Mouse (Mus musculus): ENCODE measurements around the gene Ctsk. TPM values are rescaled to one million over a fixed set of nuclear protein-coding genes. Genes with fewer than 3 reads are reported as not detected.

Ctsk gene
- polyA plus RNA-seq (2012; ENCODE audit: low replicate concordance) = 0.16 TPM in 1 of 2 replicates, not detected in the other

DNA sequence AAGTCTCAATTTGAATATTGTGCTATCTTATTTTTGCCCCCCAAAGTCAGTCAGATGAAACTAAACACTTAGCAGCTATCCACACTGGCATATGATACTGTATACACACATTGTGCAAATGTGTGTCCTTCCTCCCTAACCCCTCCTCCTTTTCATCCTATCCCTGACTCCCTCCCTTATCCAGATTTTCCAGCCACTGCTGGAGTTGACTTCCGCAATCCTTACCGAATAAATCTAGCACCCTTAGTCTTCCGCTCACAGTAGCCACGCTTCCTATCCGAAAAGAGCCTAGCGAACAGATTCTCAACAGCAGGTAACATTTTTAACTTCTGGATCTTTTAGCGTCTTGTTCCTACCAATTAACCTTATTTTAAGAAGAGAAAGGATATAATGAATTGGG lies at the start of gene Ctsk:
Gene Ctsk (plus strand): TSS at position 233 of the 400 bp plus-strand sequence.

DNA sequence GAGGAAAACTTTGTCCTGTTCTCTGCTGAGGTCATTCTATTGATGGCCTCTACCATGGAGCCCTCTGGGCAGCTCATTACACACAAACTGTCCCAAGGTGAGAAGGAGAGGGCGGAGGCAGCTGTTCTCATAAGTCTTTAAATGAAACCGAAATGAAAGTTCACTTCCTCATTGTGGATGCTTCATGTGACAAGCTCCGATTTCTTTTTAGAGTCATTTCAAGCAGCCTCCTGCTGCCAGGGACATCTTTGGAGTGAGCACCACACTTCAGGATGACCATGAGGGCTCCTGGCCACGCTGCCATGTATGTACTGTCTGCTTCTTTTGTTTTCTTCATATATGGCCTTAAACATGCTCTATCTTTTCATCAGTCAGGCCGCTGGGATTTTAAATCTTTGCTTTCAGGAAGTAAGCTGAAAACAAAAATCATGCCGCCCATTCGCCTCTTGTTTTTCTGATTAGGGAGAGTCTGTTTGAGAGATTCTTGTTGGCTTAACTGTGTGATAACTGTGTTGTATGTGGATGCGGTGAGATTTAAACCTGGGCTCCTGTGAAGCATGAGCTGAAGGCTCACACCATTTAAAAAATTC lies 27.7 kb downstream of the Ctsk start, which contains the start of gene Ctss:
Gene Ctss (plus strand): TSS at position 165 of the 590 bp plus-strand sequence.

Other genes with a start within 250 kb of the Ctsk start
- not detected in 2 replicates for gene Bnipl, start 248.1 kb upstream of the Ctsk start, polyA plus RNA-seq (2012; ENCODE audit: low replicate concordance)
- gene Mindy1, start 217.9 kb upstream of the Ctsk start, polyA plus RNA-seq (2012; ENCODE audit: low replicate concordance) = 120 and 126 TPM in 2 replicates
- 1.3 and 3.3 TPM in 2 replicates for gene Prune1, start 217.2 kb upstream of the Ctsk start, polyA plus RNA-seq (2012; ENCODE audit: low replicate concordance)
- 0.52 and 1.0 TPM in 2 replicates for gene Anxa9, start 192.1 kb upstream of the Ctsk start, polyA plus RNA-seq (2012; ENCODE audit: low replicate concordance)
- gene Cers2, start 184.5 kb upstream of the Ctsk start, polyA plus RNA-seq (2012; ENCODE audit: low replicate concordance) = 76.6 and 174 TPM in 2 replicates
- gene Setdb1, start 142.1 kb upstream of the Ctsk start, polyA plus RNA-seq (2012; ENCODE audit: low replicate concordance) = 22.6 and 30.5 TPM in 2 replicates
- gene 4930558C23Rik, start 96.4 kb upstream of the Ctsk start, polyA plus RNA-seq (2012; ENCODE audit: low replicate concordance) = not detected in 2 replicates
- gene Arnt, start 64.9 kb upstream of the Ctsk start, polyA plus RNA-seq (2012; ENCODE audit: low replicate concordance) = 20.3 and 33.5 TPM in 2 replicates
- gene Ctss, start 27.5 kb downstream of the Ctsk start, polyA plus RNA-seq (2012; ENCODE audit: low replicate concordance) = 2.2 and 2.7 TPM in 2 replicates
- not detected in 2 replicates for gene Hormad1, start 60.4 kb downstream of the Ctsk start, polyA plus RNA-seq (2012; ENCODE audit: low replicate concordance)
- 0.42 and 2.9 TPM in 2 replicates for gene Golph3l, start 89.7 kb downstream of the Ctsk start, polyA plus RNA-seq (2012; ENCODE audit: low replicate concordance)
- gene Ensa, start 125.7 kb downstream of the Ctsk start, polyA plus RNA-seq (2012; ENCODE audit: low replicate concordance) = 18.6 and 25.3 TPM in 2 replicates
- gene Mcl1, start 159.5 kb downstream of the Ctsk start, polyA plus RNA-seq (2012; ENCODE audit: low replicate concordance) = 285 and 586 TPM in 2 replicates
- gene Adamtsl4, start 188.7 kb downstream of the Ctsk start, polyA plus RNA-seq (2012; ENCODE audit: low replicate concordance) = 1.8 and 2.4 TPM in 2 replicates
- 13.4 and 20.4 TPM in 2 replicates for gene Ecm1, start 240.3 kb downstream of the Ctsk start, polyA plus RNA-seq (2012; ENCODE audit: low replicate concordance)

All from leukemia stem cell, adult 10-12 weeks (primary cell).